Comparison of ENCODE assay signal across 11 mouse cellular contexts in the genomic region with DNA sequence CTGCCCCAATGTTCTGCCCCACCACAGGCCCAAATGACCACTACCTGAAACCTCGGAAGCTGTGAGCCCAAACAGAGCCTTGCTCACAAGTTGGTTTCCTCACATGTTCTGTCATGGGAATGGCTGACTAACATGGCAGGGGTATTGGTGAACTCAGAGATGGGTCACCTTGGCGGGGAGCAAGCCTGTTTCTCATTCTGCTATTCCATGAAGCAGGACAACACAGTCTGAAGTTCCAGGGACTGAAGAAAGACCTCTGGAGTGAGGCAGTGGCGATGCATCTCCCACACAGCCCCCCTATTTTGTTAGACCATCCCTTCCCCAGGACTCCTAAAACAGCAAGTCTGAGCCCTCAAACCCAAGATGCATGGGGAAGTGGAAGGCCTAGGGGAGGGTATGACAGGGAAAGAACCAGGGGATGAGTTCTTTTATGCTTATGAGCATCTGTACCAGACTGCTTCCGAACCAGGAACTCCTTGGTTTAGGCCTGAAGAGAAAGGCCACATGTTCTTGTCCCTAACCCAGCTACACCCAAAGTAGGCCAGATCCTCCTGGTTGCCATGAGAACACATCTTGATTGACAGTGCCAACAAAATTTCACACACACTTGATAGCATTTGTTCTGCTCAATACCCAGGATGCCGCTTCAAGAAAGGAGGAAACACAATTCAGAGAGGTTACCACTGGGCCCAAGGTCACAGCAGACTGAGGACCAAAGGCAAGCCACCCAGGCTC. TPM values are rescaled to one million over a fixed set of nuclear protein-coding genes. Genes with fewer than 3 reads are reported as not detected.
DNase-seq lines count a peak whose midpoint lies in the region; ATAC-seq and TF ChIP-seq lines count a peak whose summit lies in the region.
"Had no signal": no experiment of that assay in that cellular context is flagged by ENCODE, and none has a peak within 500 bp of the region (broad histone marks: within the 10 kb centered on the region; RNA-seq: fewer than 3 reads in every experiment).

No protein-coding gene starts in this region.

- H3ac ChIP-seq in myocyte (ENCODE audit: control insufficient read depth, insufficient read length): no peak overlapping the region

- no peak overlapping the region for H3K4me3 ChIP-seq in heart, embryonic 11.5 days (ENCODE audit: low read depth, low read length)
- no peak overlapping the region for H3K4me3 ChIP-seq in lung, embryonic 16.5 days (ENCODE audit: low read length)
- H3K4me3 ChIP-seq in hindbrain, postnatal 0 days (ENCODE audit: low read length): no peak overlapping the region
- no peak overlapping the region for H3K4me3 ChIP-seq in myocyte

- peak overlapping the region; percentile 97 for H3K4me2 ChIP-seq in heart, embryonic 11.5 days
- H3K4me2 ChIP-seq in lung, embryonic 16.5 days (ENCODE audit: low read depth, low read length): peak overlapping the region; percentile 80
- peak overlapping the region; percentile 95; the same call in 1 of the 2 replicates for H3K4me2 ChIP-seq in hindbrain, postnatal 0 days (ENCODE audit: low read depth, low read length)
- peak overlapping the region; percentile 16 for H3K4me2 ChIP-seq in myocyte (ENCODE audit: low read depth)

- H3K27me3 ChIP-seq in heart, embryonic 11.5 days (ENCODE audit: control insufficient read depth, insufficient read depth, low read length): no peaks in the 10 kb centered on the region
- no peaks in the 10 kb centered on the region for H3K27me3 ChIP-seq in lung, embryonic 16.5 days (ENCODE audit: control insufficient read depth, insufficient read depth, low read depth, low read length)
- no peaks in the 10 kb centered on the region for H3K27me3 ChIP-seq in hindbrain, postnatal 0 days (ENCODE audit: insufficient read depth, low read length)
- H3K27me3 ChIP-seq in myocyte (ENCODE audit: control insufficient read depth, insufficient read depth, insufficient read length): no peaks in the 10 kb centered on the region

- intact Hi-C loops in heart, postnatal 25 days (cut with DNase I): no loop called here

- H3K4me1 ChIP-seq in heart, embryonic 11.5 days (ENCODE audit: control insufficient read depth, insufficient read depth, low read length): peaks cover 77% of the 10 kb centered on the region
- peaks cover 44% of the 10 kb centered on the region for H3K4me1 ChIP-seq in lung, embryonic 16.5 days (replicated peaks; ENCODE audit: control insufficient read depth, insufficient read depth, low read length)
- H3K4me1 ChIP-seq in hindbrain, postnatal 0 days (ENCODE audit: insufficient read depth, low read length): peaks cover 28% of the 10 kb centered on the region

- peak overlapping the region; percentile 93 for H3K27ac ChIP-seq in heart, embryonic 11.5 days (ENCODE audit: low read depth, low read length)
- peak overlapping the region; percentile 89 for H3K27ac ChIP-seq in lung, embryonic 16.5 days (ENCODE audit: low read length)
- no peak overlapping the region for H3K27ac ChIP-seq in hindbrain, postnatal 0 days
- H3K27ac ChIP-seq: liver, embryonic 14.5 days had no signal

- no peaks in the 10 kb centered on the region for H3K9me3 ChIP-seq in heart, embryonic 11.5 days (replicated peaks; ENCODE audit: control insufficient read depth, low read length)
- H3K9me3 ChIP-seq in lung, embryonic 16.5 days (ENCODE audit: control insufficient read depth, low read length): no peaks in the 10 kb centered on the region
- no peaks in the 10 kb centered on the region for H3K9me3 ChIP-seq in hindbrain, postnatal 0 days (ENCODE audit: low read length)

- 89% methylated on average over 5 of the region's 5 CpGs for WGBS in heart, embryonic 11.5 days (ENCODE audit: insufficient replicate concordance)
- WGBS in lung, embryonic 16.5 days: 84% methylated on average over 5 of the region's 5 CpGs
- 88% methylated on average over 5 of the region's 5 CpGs for WGBS in hindbrain, postnatal 0 days

- no peak for TF ChIP-seq CTCF in hindbrain, postnatal 0 days (IDR thresholded peaks at IDR 0.05; ENCODE audit: low read depth)

- TF ChIP-seq POLR2A in myocyte (IDR thresholded peaks at IDR 0.05; ENCODE audit: insufficient read length, low read depth): no peak

- DNase-seq in heart, postnatal 25 days (ENCODE audit: low spot score): no peak
- DNase-seq in lung, postnatal 36 days: no peak
- no peak for DNase-seq in hindbrain, postnatal 0 days (ENCODE audit: low spot score)
- DNase-seq in adrenal gland, postnatal 36 days: no peak
- no peak for DNase-seq in ovary, postnatal 10 days (ENCODE audit: low spot score)
- DNase-seq: layer of hippocampus, adult 9-11 months; thymus, adult 2 months had no signal

- no peaks in the 10 kb centered on the region for H3K36me3 ChIP-seq in heart, embryonic 11.5 days (ENCODE audit: control insufficient read depth, insufficient read depth, low read length)
- H3K36me3 ChIP-seq in lung, embryonic 16.5 days (ENCODE audit: control insufficient read depth, insufficient read depth, low read length): no peaks in the 10 kb centered on the region
- no peaks in the 10 kb centered on the region for H3K36me3 ChIP-seq in hindbrain, postnatal 0 days (ENCODE audit: insufficient read depth, low read length)
- no peaks in the 10 kb centered on the region for H3K36me3 ChIP-seq in myocyte (ENCODE audit: control insufficient read depth, insufficient read depth)

- no peak for ATAC-seq in heart, embryonic 11.5 days (replicated peaks; ENCODE audit: insufficient number of reproducible peaks, low FRiP score, low TSS enrichment)
- ATAC-seq in lung, embryonic 16.5 days (ENCODE audit: low read depth): no peak
- no peak for ATAC-seq in hindbrain, postnatal 0 days

- peak overlapping the region; percentile 58 for H3K9ac ChIP-seq in heart, embryonic 11.5 days (ENCODE audit: low read depth, low read length)
- no peak overlapping the region for H3K9ac ChIP-seq in lung, embryonic 16.5 days (ENCODE audit: low read length)
- H3K9ac ChIP-seq in hindbrain, postnatal 0 days (replicated peaks; ENCODE audit: low read length): no peak overlapping the region; the same call in 1 of the 2 replicates
- H3K9ac ChIP-seq: liver, embryonic 14.5 days had no signal

- H3K79me2 ChIP-seq in myocyte (ENCODE audit: control insufficient read depth, insufficient read depth): peaks cover 13% of the 10 kb centered on the region

TF ChIP-seq in myocyte, 11 proteins besides CTCF, POLR2A, EP300 and RAD21:
- TF ChIP-seq MYOG (IDR thresholded peaks at IDR 0.05; ENCODE audit: control insufficient read depth in 1 of 3, insufficient read depth in 1 of 3, insufficient read length in 2 of 3, low read depth in 2 of 3) (no peak), MYOD1 (IDR thresholded peaks at IDR 0.05; ENCODE audit: control insufficient read depth in 1 of 3, insufficient read length in 2 of 3, low read depth in 2 of 3) (no peak), MAX (IDR thresholded peaks at IDR 0.05; ENCODE audit: low read depth) (no peak), REST (IDR thresholded peaks at IDR 0.05; ENCODE audit: insufficient read depth, insufficient read length) (no peak)

RNA-seq across cellular contexts. Expression of a gene that starts 3.6 kb away (rescaled TPM):
- 14.3 and 16.2 TPM in 2 replicates for polyA plus RNA-seq in heart, embryonic 11.5 days (2014; fragmentation: Nextera tagmentation; extraction: Ambion mirVana)
- total RNA-seq in heart, postnatal 25 days (2021): 1 to 10 TPM; 4.9 to 6.4 TPM
- 10.6 and 11.8 TPM in 2 replicates for polyA plus RNA-seq in lung, embryonic 16.5 days (2015; fragmentation: Nextera tagmentation; extraction: Ambion mirVana)
- 26.0 and 29.7 TPM in 2 replicates for total RNA-seq in hindbrain, postnatal 0 days (2014; rRNA removed)
- polyA plus RNA-seq in hindbrain, postnatal 0 days (2015; fragmentation: Nextera tagmentation; extraction: Ambion mirVana): 6.4 and 6.9 TPM in 2 replicates
- 19.5 TPM for polyA plus RNA-seq in myocyte (2012; fragmentation: generic; extraction: Trizol)
- 10 to 100 TPM; 28.0 to 31.8 TPM for total RNA-seq in adrenal gland, postnatal 36 days (2021)

RNA-seq across cellular contexts. Expression of a gene that starts 3.7 kb away (rescaled TPM):
- polyA plus RNA-seq in heart, embryonic 11.5 days (2014; fragmentation: Nextera tagmentation; extraction: Ambion mirVana): 45.0 and 47.6 TPM in 2 replicates
- 1 to 10 TPM; 6.9 to 7.0 TPM for total RNA-seq in heart, postnatal 25 days (2021)
- polyA plus RNA-seq in lung, embryonic 16.5 days (2015; fragmentation: Nextera tagmentation; extraction: Ambion mirVana): 34.6 and 38.1 TPM in 2 replicates
- 15.6 and 43.9 TPM in 2 replicates for total RNA-seq in hindbrain, postnatal 0 days (2014; rRNA removed)
- 22.6 and 28.1 TPM in 2 replicates for polyA plus RNA-seq in hindbrain, postnatal 0 days (2015; fragmentation: Nextera tagmentation; extraction: Ambion mirVana)
- 29.2 TPM for polyA plus RNA-seq in myocyte (2012; fragmentation: generic; extraction: Trizol)
- 10 to 100 TPM; 38.0 to 42.6 TPM for total RNA-seq in adrenal gland, postnatal 36 days (2021)

Comparison
In these comparisons a context has a peak if more than half of its experiments do, and no peak if none do; other contexts are left out.
1. H3K4me2 ChIP-seq: peak in every context shown above with its lines; median percentile 97 in heart, embryonic 11.5 days; 95 in hindbrain, postnatal 0 days; 80 in lung, embryonic 16.5 days; 16 in myocyte.